Mouse (Mus musculus) ES-Bruce4 (cell line): Measurements from ENCODE around the gene Letm1.

ENCODE experiments used
- CTCF ChIP-seq: IDR thresholded peaks from one replicate; pipeline ENCODE4 v1.8.1; 2011; ENCODE audit warnings: low read depth, low read length
- EP300 ChIP-seq: IDR thresholded peaks from 2 replicates; pipeline ENCODE4 v1.6.1; 2011; ENCODE audit warnings: low read depth, low read length; ENCODE audit not compliant: insufficient read depth

GRCm38 (mm10) chr5:33826001-33826400 is 43.4 kb upstream of the Letm1 start:
- TF ChIP-seq EP300 (no peak), CTCF (no peak)
